Mouse (Mus musculus) limb, embryonic 14.5 days (tissue): ENCODE data around the gene Nkd1. TPM values are rescaled to one million over a fixed set of nuclear protein-coding genes. Genes with fewer than 3 reads are reported as not detected.

Source experiments
- ATAC-seq: fragments of 200-750 bp; cut with Nextera tagmentation; 2 replicates; pipeline ENCODE4 v1.8.0; 2017; ENCODE audit warnings: low read depth, moderate number of reproducible peaks, moderate TSS enrichment; ENCODE audit not compliant: low FRiP score
- DNase-seq: peaks from one replicate; pipeline ENCODE4 v3.0.0-alpha.2; 2015; ENCODE audit warnings: low spot score
- H3K27ac ChIP-seq: fragments of 300-500 bp; sonication (generic); replicated peaks from 2 replicates; pipeline ENCODE4 v1.5.1; 2014; ENCODE audit warnings: low read depth, mild to moderate bottlenecking, low read length, moderate library complexity, mixed read lengths
- H3K27me3 ChIP-seq: fragments of 300-500 bp; sonication (generic); 2 replicates; pipeline ENCODE4 v1.6.1; 2014; ENCODE audit warnings: low read length, mixed read lengths; ENCODE audit not compliant: control insufficient read depth, insufficient read depth
- H3K36me3 ChIP-seq: fragments of 300-500 bp; sonication (generic); 2 replicates; pipeline ENCODE4 v1.6.1; 2014; ENCODE audit warnings: mild to moderate bottlenecking, low read length, moderate library complexity, mixed read lengths; ENCODE audit not compliant: control insufficient read depth, insufficient read depth
- H3K4me1 ChIP-seq: fragments of 300-500 bp; sonication (generic); 2 replicates; pipeline ENCODE4 v1.6.1; 2014; ENCODE audit warnings: antibody characterized with exemption, low read length, mixed read lengths; ENCODE audit not compliant: control insufficient read depth, insufficient read depth
- H3K4me2 ChIP-seq: fragments of 300-500 bp; sonication (generic); replicated peaks from 2 replicates; pipeline ENCODE4 v1.6.1; 2014; ENCODE audit warnings: low read depth, mild to moderate bottlenecking, low read length, moderate library complexity; ENCODE audit not compliant: severe bottlenecking
- H3K4me3 ChIP-seq: fragments of 300-500 bp; sonication (generic); replicated peaks from 2 replicates; pipeline ENCODE4 v1.5.1; 2014; ENCODE audit warnings: low read length
- H3K9ac ChIP-seq: fragments of 300-500 bp; sonication (generic); 2 replicates; pipeline ENCODE4 v1.6.1; 2014; ENCODE audit warnings: mild to moderate bottlenecking, low read depth, low read length, moderate library complexity; ENCODE audit not compliant: severe bottlenecking
- H3K9me3 ChIP-seq: fragments of 300-500 bp; sonication (generic); 2 replicates; pipeline ENCODE4 v1.6.1; 2016; ENCODE audit warnings: low read length; ENCODE audit not compliant: control insufficient read depth
- POLR2A ChIP-seq: fragments of 200-500 bp; IDR thresholded peaks from 2 replicates; pipeline ENCODE4 v1.8.0; 2012; ENCODE audit warnings: inconsistent platforms, mild to moderate bottlenecking, moderate library complexity, borderline replicate concordance; ENCODE audit not compliant: insufficient read depth, insufficient read length; ENCODE audit errors: extremely low read depth
- WGBS: fragments of 180-500 bp; shearing (Covaris S2); extraction: QIAGEN DNeasy Blood & Tissue Kit; methylation state at CpG from one replicate; pipeline ENCODE4 v1.1.7; 2014; 5-methylcytosine and 5-hydroxymethylcytosine counted together
- polyA plus RNA-seq, 2 experiments: library from polyadenylated mRNA; depleted of rRNA in 1 of 2; stranded (reverse) in 1 of 2; unstranded in 1 of 2; fragments of >200 nt; fragmentation: Nextera tagmentation in 1 of 2; extraction: Ambion mirVana in 1 of 2; gene quantifications; 2 replicates each; pipeline versions ENCODE4 v1.2.1 to v1.2.3; 2012 to 2014

The Nkd1 gene
- polyA plus RNA-seq, 2 experiments: 48.6 to 53.9 TPM

GRCm38 (mm10) chr8:88576351-88577142 is 55.4 kb downstream of the Nkd1 start:
- H3K9ac ChIP-seq: no peak overlapping the region
- no peaks in the 10 kb centered on the region for H3K27me3 ChIP-seq
- ATAC-seq (no peak), DNase-seq (no peak)
- H3K9me3 ChIP-seq: no peaks in the 10 kb centered on the region
- WGBS: 74% methylated on average over 10 of the region's 10 CpGs
- H3K27ac ChIP-seq: peak overlapping the region; percentile 28
- H3K4me3 ChIP-seq: no peak overlapping the region
- peaks cover 34% of the 10 kb centered on the region for H3K4me1 ChIP-seq
- H3K4me2 ChIP-seq: no peak overlapping the region
- peaks cover 23% of the 10 kb centered on the region; the same call in 1 of the 2 replicates for H3K36me3 ChIP-seq
- no peak for TF ChIP-seq POLR2A

GRCm38 (mm10) chr8:88577666-88578065 is 56.5 kb downstream of the Nkd1 start:
- Histone ChIP-seq H3K36me3 (peaks cover 26% of the 10 kb centered on the region), H3K27me3 (no peaks in the 10 kb centered on the region), H3K9me3 (no peaks in the 10 kb centered on the region), H3K4me2 (no peak overlapping the region), H3K4me1 (peaks cover 28% of the 10 kb centered on the region), H3K27ac (no peak overlapping the region), H3K9ac (no peak overlapping the region), H3K4me3 (no peak overlapping the region)
- ATAC-seq: no peak
- no peak for DNase-seq
- TF ChIP-seq POLR2A: no peak
- 71% methylated on average over 5 of the region's 5 CpGs for WGBS

- H3K27me3 ChIP-seq: no peaks in the 10 kb centered on the region
- no peaks in the 10 kb centered on the region for H3K9me3 ChIP-seq
- WGBS: 67% methylated on average over 14 of the region's 14 CpGs
- peaks cover 35% of the 10 kb centered on the region for H3K36me3 ChIP-seq
- no peak for ATAC-seq
- no peak overlapping the region for H3K27ac ChIP-seq
- H3K4me3 ChIP-seq: no peak overlapping the region
- peaks cover 28% of the 10 kb centered on the region for H3K4me1 ChIP-seq
- TF ChIP-seq POLR2A: no peak
- no peak for DNase-seq
- no peak overlapping the region for H3K4me2 ChIP-seq
- H3K9ac ChIP-seq: no peak overlapping the region
Observed at GRCm38 (mm10) chr8:88578413-88579175, 57.4 kb downstream of the Nkd1 start.

- Histone ChIP-seq H3K4me3 (no peak overlapping the region), H3K9me3 (no peaks in the 10 kb centered on the region), H3K27me3 (no peaks in the 10 kb centered on the region), H3K27ac (no peak overlapping the region), H3K4me1 (peaks cover 28% of the 10 kb centered on the region), H3K4me2 (no peak overlapping the region), H3K9ac (no peak overlapping the region), H3K36me3 (peaks cover 35% of the 10 kb centered on the region)
- 43% methylated on average over 7 of the region's 7 CpGs for WGBS
- DNase-seq: no peak
- TF ChIP-seq POLR2A: no peak
- no peak for ATAC-seq
Observed at GRCm38 (mm10) chr8:88579246-88579645, 58.1 kb downstream of the Nkd1 start.

GRCm38 (mm10) chr8:88579668-88580330 is 58.6 kb downstream of the Nkd1 start:
- Histone ChIP-seq H3K4me2 (no peak overlapping the region), H3K36me3 (peaks cover 31% of the 10 kb centered on the region), H3K27me3 (no peaks in the 10 kb centered on the region), H3K27ac (no peak overlapping the region; the same call in 1 of the 2 replicates), H3K9ac (no peak overlapping the region), H3K4me3 (no peak overlapping the region), H3K9me3 (no peaks in the 10 kb centered on the region), H3K4me1 (peaks cover 23% of the 10 kb centered on the region)
- no peak for DNase-seq
- TF ChIP-seq POLR2A: no peak
- ATAC-seq: no peak
- 70% methylated on average over 18 of the region's 18 CpGs for WGBS
